Mouse (Mus musculus): ENCODE measurements around the gene Cstl1.
A peak's percentile ranks its signal among the peaks of the same experiment; 100 is the strongest.
"Not testable (repeated sequence)": the region's sequence is repeated elsewhere in the genome, so short reads cannot be mapped to it uniquely, and the experiment has no call there.

Cstl1 gene

GRCm38 (mm10) chr2:148750058-148750457 lies at the start of gene Cstl1:
TSS of gene Cstl1 (plus strand) at chr2:148750358.
- DNase-seq = no peak

- peak in 1 of 2 experiments; percentile 31 for DNase-seq
Observed at GRCm38 (mm10) chr2:148706409-148707201, 43.6 kb upstream of the Cstl1 start.

- no peak for DNase-seq
Observed at GRCm38 (mm10) chr2:148707202-148707530, 43.0 kb upstream of the Cstl1 start.

GRCm38 (mm10) chr2:148712326-148712725 lies 37.8 kb upstream of the Cstl1 start:
- DNase-seq = no peak

- peak; percentile 38 to 51 for DNase-seq
Observed at GRCm38 (mm10) chr2:148717072-148717471, 33.1 kb upstream of the Cstl1 start.

- no peak for DNase-seq
Observed at GRCm38 (mm10) chr2:148719271-148719995, 30.7 kb upstream of the Cstl1 start.

- peak; percentile 20 for DNase-seq
Observed at GRCm38 (mm10) chr2:148731614-148732326, 18.4 kb upstream of the Cstl1 start.

- DNase-seq = peak; percentile 95 to 96
Observed at GRCm38 (mm10) chr2:148732327-148733000, 17.7 kb upstream of the Cstl1 start, which contains the start of gene Napb. TSS of gene Napb (minus strand) at chr2:148732467.

- peak in 1 of 2 experiments; percentile 24 for DNase-seq
Observed at GRCm38 (mm10) chr2:148743001-148743400, 7.2 kb upstream of the Cstl1 start.

GRCm38 (mm10) chr2:148743846-148744407 lies 6.2 kb upstream of the Cstl1 start:
- peak; percentile 19 to 45 for DNase-seq

- DNase-seq = peak; percentile 65 to 68
Observed at GRCm38 (mm10) chr2:148751893-148752813, 2.0 kb downstream of the Cstl1 start.

GRCm38 (mm10) chr2:148754310-148754846 lies 4.2 kb downstream of the Cstl1 start:
- no peak for DNase-seq

- DNase-seq = no peak
Observed at GRCm38 (mm10) chr2:148763648-148764388, 13.7 kb downstream of the Cstl1 start.

- not testable (repeated sequence) for DNase-seq
Observed at GRCm38 (mm10) chr2:148771397-148771796, 21.2 kb downstream of the Cstl1 start, which contains the start of gene Cst11. TSS of gene Cst11 (minus strand) at chr2:148771497.

- DNase-seq = no peak
Observed at GRCm38 (mm10) chr2:148781709-148782108, 31.6 kb downstream of the Cstl1 start, which contains the start of gene 8030411F24Rik. TSS of gene 8030411F24Rik (plus strand) at chr2:148782009.

GRCm38 (mm10) chr2:148789142-148789541 lies 39.0 kb downstream of the Cstl1 start, which contains the start of gene Cst12:
TSS of gene Cst12 (plus strand) at chr2:148789361.
- DNase-seq = no peak

GRCm38 (mm10) chr2:148798485-148798884 lies 48.3 kb downstream of the Cstl1 start, which contains the start of gene Cst8:
TSS of gene Cst8 (plus strand) at chr2:148798785.
- no peak for DNase-seq

GRCm38 (mm10) chr2:148801491-148801921 lies 51.3 kb downstream of the Cstl1 start:
- DNase-seq = peak; percentile 4 to 5
